Mouse (Mus musculus): ENCODE data around the gene Ctsd.
"Not testable (repeated sequence)": the region's sequence is repeated elsewhere in the genome, so short reads cannot be mapped to it uniquely, and the experiment has no call there.

The Ctsd gene

GRCm38 (mm10) chr7:142335151-142335550 lies 52.7 kb downstream of the Ctsd start:
- DNase-seq (ENCODE audit: low read depth, low spot score), result no peak

- DNase-seq (ENCODE audit: low read depth, low spot score), result peak; percentile 76
Observed at GRCm38 (mm10) chr7:142334246-142334645, 53.6 kb downstream of the Ctsd start.

GRCm38 (mm10) chr7:142332741-142333140 lies 55.1 kb downstream of the Ctsd start:
- DNase-seq (ENCODE audit: low read depth, low spot score), result not testable (repeated sequence)

- no peak for DNase-seq (ENCODE audit: low read depth, low spot score)
Observed at GRCm38 (mm10) chr7:142331281-142331680, 56.6 kb downstream of the Ctsd start.

GRCm38 (mm10) chr7:142330271-142330724 lies 57.5 kb downstream of the Ctsd start:
- DNase-seq (ENCODE audit: low read depth, low spot score), result no peak

GRCm38 (mm10) chr7:142328507-142328906 lies 59.3 kb downstream of the Ctsd start:
- DNase-seq (ENCODE audit: low read depth, low spot score), result no peak

- DNase-seq (ENCODE audit: low read depth, low spot score), result no peak
Observed at GRCm38 (mm10) chr7:142326714-142327445, 61.0 kb downstream of the Ctsd start.
